Comparison of ENCODE assay signal across 8 mouse cellular contexts in genomic region chr2:76647441-76647869, GRCm38 (mm10). TPM values are rescaled to one million over a fixed set of nuclear protein-coding genes. Genes with fewer than 3 reads are reported as not detected.
DNase-seq lines count a peak whose midpoint lies in the region; ATAC-seq and TF ChIP-seq lines count a peak whose summit lies in the region.

No protein-coding gene starts in this region.

- H3K27me3 ChIP-seq in kidney, adult 2 months (replicated peaks; ENCODE audit: control insufficient read depth, insufficient read depth, low read length): no peaks in the 10 kb centered on the region
- no peaks in the 10 kb centered on the region for H3K27me3 ChIP-seq in embryonic facial prominence, embryonic 15.5 days
- no peaks in the 10 kb centered on the region for H3K27me3 ChIP-seq in limb, embryonic 12.5 days

- no peaks in the 10 kb centered on the region for H3K9me3 ChIP-seq in ES-E14 (ENCODE audit: control insufficient read depth, insufficient read depth, low read depth, low read length)
- H3K9me3 ChIP-seq in embryonic facial prominence, embryonic 15.5 days (replicated peaks): no peaks in the 10 kb centered on the region
- H3K9me3 ChIP-seq in limb, embryonic 12.5 days: no peaks in the 10 kb centered on the region

- peak overlapping the region; percentile 81 for H3K27ac ChIP-seq in kidney, adult 2 months (ENCODE audit: insufficient read depth, low read depth, low read length)
- no peak overlapping the region for H3K27ac ChIP-seq in ES-E14 (ENCODE audit: insufficient read depth, low read depth, low read length, poor library complexity, severe bottlenecking)
- H3K27ac ChIP-seq in embryonic facial prominence, embryonic 15.5 days (replicated peaks): peak overlapping the region; percentile 84
- peak overlapping the region; percentile 91 for H3K27ac ChIP-seq in limb, embryonic 12.5 days

- under 1% methylated on average over 32 of the region's 32 CpGs for WGBS in kidney, adult 2 months
- under 1% methylated on average over 28 of the region's 32 CpGs for WGBS in embryonic facial prominence, embryonic 15.5 days
- WGBS in limb, embryonic 12.5 days: 1% methylated on average over 32 of the region's 32 CpGs

- peak overlapping the region; percentile 97 for H3K4me3 ChIP-seq in kidney, adult 2 months (ENCODE audit: insufficient read depth, low read depth, low read length)
- peak overlapping the region; percentile 70 to 89 for H3K4me3 ChIP-seq in ES-E14 (ENCODE audit: insufficient read depth in 1 of 2, low read depth in 1 of 2, low read length in 2 of 2, poor library complexity in 1 of 2, severe bottlenecking in 1 of 2)
- H3K4me3 ChIP-seq in embryonic facial prominence, embryonic 15.5 days (replicated peaks): peak overlapping the region; percentile 70
- peak overlapping the region; percentile 81 for H3K4me3 ChIP-seq in limb, embryonic 12.5 days (replicated peaks)

- in situ Hi-C loops in ES-E14 (cut with MboI; ENCODE audit: low sequenced_read_pairs in 2 of 2, unreplicated experiment in 2 of 2): no loop called here

- peak; percentile 45 for ATAC-seq in embryonic facial prominence, embryonic 15.5 days (ENCODE audit: insufficient number of reproducible peaks, low FRiP score, low TSS enrichment, low read depth)
- ATAC-seq in limb, embryonic 12.5 days (ENCODE audit: insufficient number of reproducible peaks, insufficient read depth, low FRiP score, low TSS enrichment, low read depth): peak; percentile 71

- TF ChIP-seq POLR2A in kidney, adult 2 months (IDR thresholded peaks at IDR 0.05; ENCODE audit: low read depth, low read length): no peak

- peak overlapping the region; percentile 32 for H3K9ac ChIP-seq in ES-E14 (ENCODE audit: insufficient read depth, low read depth, low read length, poor library complexity, severe bottlenecking)
- peak overlapping the region; percentile 66 for H3K9ac ChIP-seq in embryonic facial prominence, embryonic 15.5 days
- H3K9ac ChIP-seq in limb, embryonic 12.5 days (replicated peaks): peak overlapping the region; percentile 85

- H3K36me3 ChIP-seq in kidney, adult 2 months (ENCODE audit: control insufficient read depth, insufficient read depth, low read length): no peaks in the 10 kb centered on the region; the same call in 1 of the 2 replicates
- no peaks in the 10 kb centered on the region for H3K36me3 ChIP-seq in ES-E14 (ENCODE audit: control insufficient read depth, insufficient read depth, low read length, poor library complexity, severe bottlenecking)
- H3K36me3 ChIP-seq in embryonic facial prominence, embryonic 15.5 days: peaks cover 6% of the 10 kb centered on the region
- peaks cover 20% of the 10 kb centered on the region for H3K36me3 ChIP-seq in limb, embryonic 12.5 days

- peaks cover 6% of the 10 kb centered on the region; the same call in 1 of the 2 replicates for H3K4me1 ChIP-seq in kidney, adult 2 months (ENCODE audit: control insufficient read depth, insufficient read depth, low read length)
- no peaks in the 10 kb centered on the region for H3K4me1 ChIP-seq in ES-E14 (ENCODE audit: control insufficient read depth in 2 of 2, insufficient read depth in 2 of 2, low read length in 2 of 2, poor library complexity in 1 of 2)
- peaks cover 15% of the 10 kb centered on the region for H3K4me1 ChIP-seq in embryonic facial prominence, embryonic 15.5 days
- peaks cover 8% of the 10 kb centered on the region for H3K4me1 ChIP-seq in limb, embryonic 12.5 days (replicated peaks)

- H3K4me2 ChIP-seq in embryonic facial prominence, embryonic 15.5 days (replicated peaks): peak overlapping the region; percentile 74
- peak overlapping the region; percentile 69 for H3K4me2 ChIP-seq in limb, embryonic 12.5 days

- DNase-seq in kidney, adult 2 months: no peak
- no peak for DNase-seq in kidney, adult 18-20 months
- no peak for DNase-seq in ES-E14 (ENCODE audit: low read depth, low spot score)
- DNase-seq in naive thymus-derived CD4-positive, alpha-beta T cell, adult 2 months (ENCODE audit: low read depth): peak; percentile 42
- no peak for DNase-seq in right cerebral cortex, postnatal 25 days
- no peak for DNase-seq in right cerebral cortex, postnatal 14 days

- TF ChIP-seq CTCF in kidney, adult 2 months (conservative IDR thresholded peaks at IDR 0.05; ENCODE audit: insufficient read depth, insufficient read length, low read depth, low read length): no peak

TF ChIP-seq in ES-E14, 5 proteins besides CTCF, POLR2A, EP300 and RAD21:
- no peak for TF ChIP-seq ZNF384 (IDR thresholded peaks at IDR 0.05; ENCODE audit: low read depth, low read length)
- TF ChIP-seq ZC3H11A (IDR thresholded peaks at IDR 0.05; ENCODE audit: borderline replicate concordance, low read depth, low read length): no peak
- no peak for TF ChIP-seq HCFC1 (IDR thresholded peaks at IDR 0.05; ENCODE audit: borderline replicate concordance, insufficient read depth, low read length)
- TF ChIP-seq MAFK (IDR thresholded peaks at IDR 0.05; ENCODE audit: insufficient read depth, low read depth, low read length): no peak

RNA-seq across cellular contexts. Expression of gene Prkra, which starts 0.4 kb away (rescaled TPM):
- 15.3 and 17.0 TPM in 2 replicates for polyA plus RNA-seq in kidney, adult 2 months (2012; rRNA removed)
- total RNA-seq in ES-E14 (2012; rRNA removed): 8.2 and 13.0 TPM in 2 replicates
- 53.2 and 56.7 TPM in 2 replicates for polyA plus RNA-seq in embryonic facial prominence, embryonic 15.5 days (2015; fragmentation: Nextera tagmentation; extraction: Ambion mirVana)
- polyA plus RNA-seq in limb, embryonic 12.5 days (2016; fragmentation: Nextera tagmentation; extraction: Ambion mirVana): 82.8 and 86.5 TPM in 2 replicates

RNA-seq across cellular contexts. Expression of gene Pjvk, which starts 0.8 kb away (rescaled TPM):
- 1.1 and 1.2 TPM in 2 replicates for polyA plus RNA-seq in kidney, adult 2 months (2012; rRNA removed)
- not detected in 2 replicates for total RNA-seq in ES-E14 (2012; rRNA removed)
- polyA plus RNA-seq in embryonic facial prominence, embryonic 15.5 days (2015; fragmentation: Nextera tagmentation; extraction: Ambion mirVana): 0.59 TPM in 1 of 2 replicates, not detected in the other
- polyA plus RNA-seq in limb, embryonic 12.5 days (2016; fragmentation: Nextera tagmentation; extraction: Ambion mirVana): 0.61 and 0.90 TPM in 2 replicates

RNA-seq across cellular contexts. Expression of gene Fkbp7, which starts 25.5 kb away (rescaled TPM):
- polyA plus RNA-seq in kidney, adult 2 months (2012; rRNA removed): 2.9 and 4.0 TPM in 2 replicates
- 6.2 and 7.5 TPM in 2 replicates for total RNA-seq in ES-E14 (2012; rRNA removed)
- 126 and 129 TPM in 2 replicates for polyA plus RNA-seq in embryonic facial prominence, embryonic 15.5 days (2015; fragmentation: Nextera tagmentation; extraction: Ambion mirVana)
- 59.5 and 66.4 TPM in 2 replicates for polyA plus RNA-seq in limb, embryonic 12.5 days (2016; fragmentation: Nextera tagmentation; extraction: Ambion mirVana)

RNA-seq across cellular contexts. Expression of gene Plekha3, which starts 27.6 kb away (rescaled TPM):
- polyA plus RNA-seq in kidney, adult 2 months (2012; rRNA removed): 22.3 and 23.9 TPM in 2 replicates
- total RNA-seq in ES-E14 (2012; rRNA removed): 15.2 and 18.8 TPM in 2 replicates
- polyA plus RNA-seq in embryonic facial prominence, embryonic 15.5 days (2015; fragmentation: Nextera tagmentation; extraction: Ambion mirVana): 10.6 and 11.5 TPM in 2 replicates
- polyA plus RNA-seq in limb, embryonic 12.5 days (2016; fragmentation: Nextera tagmentation; extraction: Ambion mirVana): 14.3 and 14.7 TPM in 2 replicates

Comparison
In these comparisons a context has a peak if more than half of its experiments do, and no peak if none do; other contexts are left out.
1. H3K9ac ChIP-seq: peak in every context shown above with its lines; median percentile 85 in limb, embryonic 12.5 days; 66 in embryonic facial prominence, embryonic 15.5 days; 32 in ES-E14.
2. RNA of gene Fkbp7, which starts 25.5 kb away (polyA plus RNA-seq): 126 to 129 TPM in embryonic facial prominence, embryonic 15.5 days and 59.5 to 66.4 TPM in limb, embryonic 12.5 days; 2.9 to 4.0 TPM in kidney, adult 2 months; every median in the first group is over 10 times any median in the second.
3. Peak in every context shown above with its lines, with median percentiles within 50 percentile points of each other: H3K4me3 ChIP-seq.